Mouse (Mus musculus): Measurements from ENCODE around the gene Olfr1040.
"Not testable (repeated sequence)": the region's sequence is repeated elsewhere in the genome, so short reads cannot be mapped to it uniquely, and the experiment has no call there.

Olfr1040 gene

GRCm38 (mm10) chr2:86146632-86147031 is at the start of gene Olfr1040:
Gene Olfr1040, minus strand, starts transcription at chr2:86146732.
- no peak for DNase-seq (ENCODE audit: low spot score in 2 of 2)

GRCm38 (mm10) chr2:86195863-86196262 is 49.3 kb upstream of the Olfr1040 start:
- no peak for DNase-seq (ENCODE audit: low spot score in 2 of 2)

GRCm38 (mm10) chr2:86185583-86185982 is 39.1 kb upstream of the Olfr1040 start, which contains the start of gene Olfr52:
Gene Olfr52, minus strand, starts transcription at chr2:86185683.
- no peak for DNase-seq (ENCODE audit: low spot score in 2 of 2)

- no peak for DNase-seq (ENCODE audit: low spot score in 2 of 2)
Observed at GRCm38 (mm10) chr2:86179950-86180349, 33.4 kb upstream of the Olfr1040 start.

- no peak for DNase-seq (ENCODE audit: low spot score in 2 of 2)
Observed at GRCm38 (mm10) chr2:86177720-86178119, 31.2 kb upstream of the Olfr1040 start, which contains the start of gene Olfr1044. Gene Olfr1044, minus strand, starts transcription at chr2:86177820.

- not testable (repeated sequence) for DNase-seq (ENCODE audit: low spot score in 2 of 2)
Observed at GRCm38 (mm10) chr2:86175422-86175821, 28.9 kb upstream of the Olfr1040 start.

- DNase-seq (ENCODE audit: low spot score in 2 of 2): no peak
Observed at GRCm38 (mm10) chr2:86167422-86167821, 20.9 kb upstream of the Olfr1040 start, which contains the start of gene Olfr1043. Gene Olfr1043, minus strand, starts transcription at chr2:86167522.

- DNase-seq (ENCODE audit: low spot score in 2 of 2): no peak
Observed at GRCm38 (mm10) chr2:86161738-86162137, 15.2 kb upstream of the Olfr1040 start, which contains the start of gene Olfr1042. Gene Olfr1042, minus strand, starts transcription at chr2:86161838.

GRCm38 (mm10) chr2:86135828-86136227 is 10.7 kb downstream of the Olfr1040 start, which contains the start of gene Olfr1039:
Gene Olfr1039, minus strand, starts transcription at chr2:86135928.
- no peak for DNase-seq (ENCODE audit: low spot score in 2 of 2)
